Mouse (Mus musculus) ES-CJ7 (cell line): ENCODE results near the gene Lyzl4.

Experiments
- DNase-seq: peaks from one replicate; pipeline ENCODE4 v3.0.0; 2011; ENCODE audit warnings: low read depth, low spot score

Lyzl4 gene

DNA sequence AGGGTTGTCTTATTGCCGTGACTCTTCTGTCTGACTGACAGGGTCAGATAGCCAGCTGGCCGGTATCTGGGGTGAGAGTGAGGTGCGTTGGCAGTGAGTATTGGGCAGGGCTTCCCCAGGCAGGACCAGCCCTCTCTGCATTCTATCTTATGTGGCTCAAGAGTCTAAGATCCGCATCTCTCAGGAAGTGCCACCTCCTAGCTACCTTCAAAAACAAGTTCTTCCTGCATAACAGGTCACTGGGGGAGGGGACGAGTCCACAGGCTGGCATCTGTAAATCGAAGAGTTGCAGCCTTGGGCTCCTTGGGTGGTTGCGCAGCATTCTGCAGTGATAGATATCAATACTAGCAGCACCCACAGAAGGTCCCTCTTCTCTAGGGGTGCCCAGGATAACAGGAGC lies 5.1 kb upstream of the Lyzl4 start:
- DNase-seq = no peak

DNA sequence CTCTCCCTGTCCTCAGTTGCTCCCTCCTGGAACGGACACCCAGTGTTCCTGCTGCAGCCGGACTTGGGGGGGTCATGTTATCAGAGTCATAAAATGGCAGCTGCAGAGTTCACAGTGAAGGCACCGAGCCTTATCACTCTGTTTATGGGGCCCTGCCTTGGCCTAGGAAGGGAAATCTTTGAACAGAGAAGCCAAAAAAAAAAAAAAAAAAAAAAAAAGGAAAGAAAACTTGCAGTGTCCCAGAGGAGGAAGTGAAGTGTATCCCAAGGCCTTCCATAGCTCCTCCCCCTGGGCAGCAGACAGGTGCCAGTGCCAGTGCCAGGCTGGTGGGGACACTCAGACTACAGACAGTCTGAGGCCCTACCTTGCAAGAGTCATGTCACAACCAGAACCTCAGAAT lies 3.0 kb upstream of the Lyzl4 start:
- no peak for DNase-seq

DNA sequence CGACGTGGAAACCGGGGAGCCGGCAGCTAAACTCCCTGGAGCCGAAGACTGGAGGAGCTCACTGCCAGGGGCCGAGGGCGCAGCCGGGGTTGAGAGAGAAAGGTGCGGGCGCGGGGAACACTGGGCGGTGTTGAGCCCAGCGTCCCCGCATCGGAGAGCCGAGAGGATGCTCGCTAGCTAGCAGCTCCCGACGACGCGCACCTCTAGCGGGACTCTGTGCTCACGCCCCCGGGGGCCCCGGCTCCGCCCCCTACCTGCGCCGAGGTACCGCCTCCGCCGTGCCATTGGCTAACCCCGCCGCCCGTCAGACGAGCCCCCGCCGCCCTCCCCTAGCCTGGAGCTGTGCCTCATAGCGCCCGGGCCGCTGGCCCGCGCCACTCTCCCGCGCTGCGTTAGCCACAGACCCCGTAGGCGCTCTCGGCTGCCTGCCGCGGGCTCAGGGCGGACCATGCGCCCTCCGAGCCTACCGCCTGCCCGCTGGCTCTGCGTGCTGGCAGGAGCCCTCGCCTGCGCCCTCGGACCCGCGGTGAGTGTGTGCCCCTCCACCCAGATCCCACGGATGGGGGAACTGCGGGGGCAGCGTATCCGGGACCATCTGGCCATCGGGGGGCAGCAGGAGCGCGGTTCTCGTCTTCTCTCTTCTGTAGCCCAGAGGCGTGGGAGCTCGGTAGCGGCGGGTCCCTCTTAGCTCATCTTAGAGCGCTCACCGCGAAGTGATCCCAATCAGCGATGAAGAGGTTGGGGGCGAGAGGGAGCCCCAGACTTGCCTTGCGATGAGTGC lies 695 bp upstream of the Lyzl4 start, which contains the start of gene Vipr1:
Gene Vipr1, plus strand, starts transcription at position 316 of the 781 bp plus-strand sequence.
- peak; percentile 80 for DNase-seq

DNA sequence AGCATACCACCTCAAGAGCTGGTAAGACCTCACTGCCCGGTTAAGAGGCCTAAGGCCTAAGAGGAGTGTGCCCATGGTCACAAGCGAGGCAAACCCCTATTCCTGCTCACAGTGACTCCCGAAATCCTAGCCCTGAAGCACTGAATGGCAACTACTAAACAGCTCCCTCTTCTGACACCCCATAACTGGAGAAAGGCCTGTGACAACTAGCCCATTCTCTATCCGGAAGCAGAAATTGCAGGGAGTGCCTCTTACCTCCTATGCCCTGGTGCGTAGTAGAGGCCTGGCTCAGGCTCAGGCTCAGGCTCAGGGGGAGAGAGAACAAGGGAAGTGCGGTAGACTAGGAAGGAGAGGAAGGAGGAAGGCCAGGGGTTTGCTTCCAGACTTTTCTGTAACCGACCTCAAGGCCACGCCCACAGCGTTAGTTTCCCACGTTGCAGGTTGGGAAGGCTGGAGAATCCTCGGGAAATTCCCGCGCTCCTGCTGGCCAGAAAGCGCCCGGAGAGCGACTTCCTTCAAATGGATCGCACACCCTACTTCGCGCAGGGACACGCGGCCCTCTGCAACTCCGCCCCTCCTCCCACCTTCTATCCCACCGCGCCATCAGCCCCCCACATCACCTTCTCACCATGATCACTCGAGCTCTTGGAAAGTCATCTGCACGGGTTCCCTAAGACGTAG lies 521 bp downstream of the Lyzl4 start:
- peak; percentile 38 for DNase-seq

DNA sequence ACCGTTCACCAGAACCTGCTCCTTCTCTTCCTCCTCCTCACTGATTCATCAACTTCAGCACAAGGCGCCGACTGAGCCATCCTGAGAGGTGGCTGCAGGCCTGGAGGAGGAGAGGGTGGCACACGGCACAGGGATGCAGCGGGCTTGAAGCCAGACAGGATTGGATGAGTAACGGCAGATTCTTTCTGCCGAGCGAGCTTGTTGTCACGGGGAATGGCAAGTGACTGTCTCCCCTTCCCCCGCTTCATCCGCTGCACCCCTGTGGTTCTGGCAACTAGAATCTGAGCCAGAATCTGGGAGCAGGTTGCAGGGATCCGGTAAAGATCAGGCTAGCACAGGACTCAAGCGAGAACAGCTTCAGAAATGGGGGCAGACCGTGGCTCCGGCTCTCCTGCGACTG lies 2.1 kb downstream of the Lyzl4 start:
- DNase-seq = no peak

DNA sequence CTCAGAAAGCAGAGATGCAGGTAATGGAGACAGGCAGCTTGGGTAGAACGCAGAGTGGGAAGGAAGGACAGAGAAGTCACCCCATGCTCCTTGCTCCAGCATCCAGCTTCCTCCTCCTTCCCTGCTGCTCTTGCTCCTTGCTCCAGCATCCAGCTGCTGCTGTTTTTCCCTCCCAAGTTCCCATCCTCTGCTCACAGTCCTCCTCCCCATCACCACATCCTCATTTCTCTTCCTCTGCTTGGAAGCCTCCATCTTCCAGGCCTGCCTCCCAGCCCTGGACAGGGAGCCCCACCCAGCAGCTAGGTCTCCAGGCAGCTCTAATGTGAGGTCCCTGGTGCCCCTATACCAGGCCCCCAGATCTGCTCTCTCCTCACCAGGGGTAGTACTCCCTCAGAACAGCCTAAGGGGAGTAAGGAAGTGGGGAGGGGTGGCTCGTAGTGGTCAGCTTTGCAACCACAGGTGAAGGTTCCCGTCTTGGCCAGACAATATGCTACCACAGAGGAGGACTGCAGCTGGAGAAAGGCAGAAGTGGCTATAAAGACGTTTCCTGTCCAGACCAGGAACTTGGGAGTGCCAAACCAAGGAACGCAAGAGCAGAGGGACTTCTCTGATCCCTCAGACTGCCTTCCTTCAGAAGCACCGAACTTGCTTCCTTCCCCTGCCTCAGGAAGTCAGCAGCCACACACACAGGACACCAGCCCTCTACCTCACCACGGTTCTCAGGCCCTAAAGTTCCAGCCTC lies 5.9 kb downstream of the Lyzl4 start:
- DNase-seq = no peak

DNA sequence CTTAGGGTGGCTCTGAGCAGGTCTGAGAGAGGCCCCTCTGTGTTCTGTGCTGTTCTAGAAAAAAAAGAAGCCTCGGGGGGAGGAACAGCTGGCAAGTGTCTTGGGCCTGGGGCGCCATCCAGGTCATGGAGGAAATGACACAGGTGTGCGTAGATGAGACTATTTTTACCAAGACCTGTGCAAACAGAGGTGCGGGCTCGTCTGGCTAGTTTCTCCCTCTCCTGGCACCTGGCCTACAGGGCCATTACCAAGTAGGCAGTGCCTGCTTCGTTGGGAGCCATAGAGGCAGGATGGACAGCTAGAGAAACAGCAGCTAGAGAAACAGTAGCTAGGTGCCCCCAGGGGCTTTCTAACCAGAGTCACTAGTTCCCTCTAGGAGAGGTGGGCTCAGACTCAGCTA lies 8.6 kb downstream of the Lyzl4 start:
- DNase-seq = no peak

DNA sequence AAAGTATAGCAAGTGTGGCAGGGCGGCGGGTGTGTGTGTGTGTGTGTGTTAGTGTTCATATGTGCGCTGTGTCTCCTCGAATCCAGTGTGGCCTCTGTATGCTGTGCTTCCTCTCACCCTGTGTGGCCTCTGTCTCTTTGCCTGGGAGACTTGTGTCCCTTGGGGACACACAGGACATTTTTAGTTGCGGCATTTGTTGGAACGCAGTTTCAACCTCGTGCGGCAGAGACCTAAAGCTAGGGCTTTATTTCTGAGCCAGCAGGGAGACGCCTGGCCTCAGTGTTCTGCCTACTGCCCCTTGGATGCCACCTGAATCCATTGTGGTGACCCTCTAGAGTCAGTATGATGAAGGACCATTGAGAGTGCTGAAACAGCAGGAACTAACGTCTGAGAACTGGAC lies 9.0 kb downstream of the Lyzl4 start:
- no peak for DNase-seq

DNA sequence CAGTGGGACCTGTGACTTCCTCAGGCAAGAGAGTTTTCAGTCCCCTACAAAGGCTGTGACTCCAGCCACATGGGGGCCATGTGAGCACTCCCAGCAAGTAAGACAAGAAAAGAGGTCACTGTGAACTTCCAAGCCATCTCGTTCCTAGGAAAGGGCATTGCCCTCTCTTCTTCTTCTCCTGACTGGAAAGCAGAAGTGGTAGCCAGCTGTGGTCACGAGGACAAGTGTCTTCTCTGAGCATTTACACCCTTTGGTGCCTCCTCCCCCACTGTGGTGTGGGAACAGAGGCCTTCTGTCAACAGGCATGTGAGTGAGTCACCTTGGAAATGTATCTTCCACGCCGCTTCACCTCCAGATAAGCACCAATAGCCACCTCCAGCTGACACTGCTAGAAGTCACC lies 9.9 kb downstream of the Lyzl4 start:
- DNase-seq = no peak

DNA sequence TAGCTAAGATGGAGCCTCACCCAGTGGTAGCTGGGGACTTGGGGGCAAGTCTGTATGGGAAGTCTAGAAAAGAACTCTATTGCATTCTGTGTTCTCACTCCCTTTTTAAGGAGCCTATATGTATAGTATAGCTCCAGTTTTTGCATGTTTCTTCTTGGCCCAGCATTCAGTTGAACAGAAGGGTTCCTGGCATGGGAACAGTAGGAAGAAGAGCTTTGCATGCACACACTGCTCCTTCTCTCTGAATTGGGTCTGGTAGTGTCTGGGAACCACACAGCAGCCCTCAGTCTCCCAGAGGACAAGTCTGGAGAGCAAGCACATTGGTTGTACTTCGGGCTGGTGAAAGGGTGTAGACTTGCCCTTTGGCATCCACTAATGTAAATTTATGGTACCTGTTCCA lies 11.3 kb downstream of the Lyzl4 start:
- DNase-seq = no peak

DNA sequence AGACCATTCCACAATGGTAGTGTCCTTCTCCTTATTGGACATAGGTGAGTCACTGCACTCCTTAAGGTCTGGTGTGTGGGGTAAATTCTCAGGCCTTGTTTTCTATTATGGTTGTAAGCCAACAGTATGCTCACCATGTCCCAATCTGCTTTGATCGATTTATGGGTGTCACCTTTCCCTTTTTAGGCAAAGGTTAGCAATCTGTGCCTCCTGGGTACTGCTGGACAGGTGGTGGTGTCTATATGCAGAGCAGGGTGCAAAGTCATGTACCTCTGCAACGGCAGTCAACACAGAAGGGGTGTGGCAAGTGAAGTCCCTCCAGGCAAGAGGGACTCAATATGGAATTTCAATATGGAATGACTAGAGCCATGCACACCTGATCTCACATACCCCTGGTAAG lies 17.0 kb downstream of the Lyzl4 start:
- no peak for DNase-seq

DNA sequence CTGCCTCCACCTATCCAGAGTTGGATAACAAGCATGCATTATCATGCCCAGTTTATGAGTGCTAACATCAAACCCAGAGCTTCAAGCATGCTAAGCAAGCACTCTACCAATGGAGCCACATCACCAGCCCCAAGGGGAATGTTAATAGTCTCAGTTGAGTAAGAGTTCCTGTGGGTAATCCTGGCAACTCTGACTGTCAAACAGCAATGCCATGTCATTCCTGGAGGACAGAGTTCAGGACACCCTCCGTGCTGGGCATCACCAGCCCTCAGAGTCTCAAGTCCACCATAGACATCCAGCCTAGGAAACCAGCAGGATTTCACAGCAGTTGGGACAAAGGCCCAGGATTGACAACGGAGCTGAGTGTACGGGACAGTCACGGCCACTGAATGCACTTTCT lies 18.7 kb downstream of the Lyzl4 start:
- DNase-seq = no peak

DNA sequence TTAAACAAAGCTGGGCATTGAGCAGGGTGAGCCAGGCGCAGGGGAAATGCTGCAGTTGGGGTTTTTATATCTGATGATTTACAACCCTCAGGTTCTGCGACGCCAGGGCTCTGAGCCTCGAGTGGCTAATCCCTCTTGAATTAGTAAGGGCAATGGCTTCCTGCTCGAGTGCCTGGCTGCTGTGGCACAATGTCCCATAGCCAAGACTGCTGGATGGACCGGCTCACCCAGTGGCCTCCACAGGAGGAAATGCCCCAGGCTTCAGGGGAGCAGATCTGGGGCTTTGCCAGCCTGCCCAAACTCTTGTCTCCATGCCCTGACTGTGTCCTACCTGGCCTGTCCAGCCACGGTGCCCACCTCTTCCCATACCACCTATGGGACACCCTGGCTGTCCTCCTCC lies 22.5 kb downstream of the Lyzl4 start:
- no peak for DNase-seq

DNA sequence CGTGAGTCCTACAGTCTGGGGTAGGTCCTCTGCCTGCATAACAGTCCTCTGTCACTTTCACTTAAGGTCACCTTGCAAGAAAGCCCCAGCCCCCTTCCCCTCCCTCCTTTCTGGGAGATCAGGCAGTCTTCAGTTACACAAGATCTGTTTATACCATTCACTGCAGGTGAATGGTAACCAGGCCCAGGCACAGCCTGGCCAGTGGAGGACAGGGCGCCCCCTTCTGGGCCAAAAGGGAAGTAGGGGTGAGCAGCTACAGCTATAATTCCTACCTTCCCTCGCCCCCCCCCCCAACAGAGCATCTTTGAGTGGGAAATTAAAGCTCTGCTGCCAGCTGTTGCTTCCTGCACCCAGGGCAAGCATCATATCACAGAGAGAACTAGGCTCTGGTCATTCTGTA lies 25.4 kb downstream of the Lyzl4 start:
- peak; percentile 39 for DNase-seq

DNA sequence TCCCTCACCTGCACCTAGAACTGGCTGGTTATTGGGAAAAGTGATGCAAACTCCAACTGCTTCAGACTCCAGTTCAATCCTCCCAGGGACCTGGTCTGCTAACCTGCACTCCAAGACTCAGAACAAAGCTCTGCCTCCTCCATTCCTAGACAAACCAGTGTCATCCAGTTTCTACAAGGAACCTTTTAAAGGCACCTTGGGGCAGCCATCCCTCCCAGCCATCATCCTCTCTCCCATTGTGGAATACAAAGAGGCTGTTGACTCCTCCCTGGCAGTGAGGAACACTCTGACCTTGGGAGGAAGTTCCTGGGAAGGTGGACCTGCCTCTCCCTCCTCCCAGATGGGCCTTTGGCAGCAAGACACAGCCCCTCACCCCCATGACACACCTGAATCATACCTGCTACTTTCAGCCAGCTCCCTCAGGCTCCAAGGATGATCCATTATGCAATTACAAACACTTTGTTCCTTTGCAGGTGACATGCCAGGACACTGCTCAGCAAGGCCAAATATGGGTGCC lies 27.6 kb downstream of the Lyzl4 start:
- peak; percentile 88 for DNase-seq

DNA sequence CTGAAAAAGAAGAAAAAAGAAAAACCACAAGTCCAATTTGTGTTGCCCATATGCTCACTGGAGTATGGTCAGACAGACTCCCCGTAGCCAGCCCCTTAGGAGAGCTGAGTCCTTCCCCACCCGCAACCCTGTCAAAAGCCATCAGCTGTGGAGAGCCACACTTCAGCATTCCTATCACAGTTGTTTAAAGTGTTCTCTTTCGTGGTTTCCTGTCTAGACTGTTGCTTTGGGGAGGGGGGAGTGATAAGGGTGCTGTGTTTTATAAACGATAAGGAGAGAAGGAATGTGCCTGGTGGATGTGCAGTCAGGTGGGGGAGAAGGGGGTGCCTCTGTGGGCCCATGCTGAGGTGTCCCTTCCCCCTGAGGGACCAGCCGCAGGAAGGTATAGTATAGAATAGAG lies 28.7 kb downstream of the Lyzl4 start:
- no peak for DNase-seq

DNA sequence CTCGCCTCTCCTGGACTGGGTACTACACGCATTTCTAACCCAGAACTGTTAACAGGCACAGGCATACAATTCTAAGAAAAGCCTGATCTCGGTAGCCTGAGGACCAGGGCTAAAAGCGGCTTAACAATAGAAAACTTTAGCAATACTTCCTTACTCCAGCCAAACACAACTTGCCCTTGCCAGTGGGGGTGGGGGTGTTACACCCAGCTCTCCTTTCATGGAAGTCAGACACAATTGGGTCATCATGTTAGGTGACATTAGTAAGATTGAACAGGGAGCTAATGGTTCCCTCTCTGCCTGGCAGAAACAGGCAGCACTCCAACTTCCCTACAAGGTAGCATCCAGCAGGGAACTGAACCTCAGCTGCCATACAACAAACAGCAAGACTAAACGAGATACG lies 32.5 kb downstream of the Lyzl4 start:
- DNase-seq = no peak

DNA sequence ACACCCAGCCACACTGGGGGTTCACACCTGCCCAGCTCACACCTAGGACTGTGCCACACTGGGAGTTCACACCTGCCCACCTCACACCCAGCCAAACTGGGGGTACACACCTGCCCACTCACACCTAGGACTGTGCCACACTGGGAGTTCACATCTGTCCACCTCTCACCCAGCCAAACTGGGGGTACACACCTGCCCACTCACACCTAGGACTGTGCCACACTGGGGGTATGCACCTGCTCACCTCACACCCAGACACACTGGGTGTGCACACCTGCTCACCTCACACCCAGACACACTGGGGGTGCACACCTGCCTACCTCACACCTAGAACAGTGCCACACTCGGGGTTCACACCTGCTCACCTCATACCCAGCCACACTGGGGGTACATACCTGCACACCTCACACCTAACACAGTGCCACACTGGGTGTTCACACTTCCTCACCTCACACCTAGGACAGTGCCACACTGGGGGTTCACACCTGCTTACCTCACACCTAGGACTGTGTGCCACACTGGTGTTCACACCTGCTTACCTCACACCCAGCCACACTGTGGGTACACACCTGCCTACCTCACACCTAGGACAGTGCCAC lies 35.3 kb downstream of the Lyzl4 start:
- no peak for DNase-seq

DNA sequence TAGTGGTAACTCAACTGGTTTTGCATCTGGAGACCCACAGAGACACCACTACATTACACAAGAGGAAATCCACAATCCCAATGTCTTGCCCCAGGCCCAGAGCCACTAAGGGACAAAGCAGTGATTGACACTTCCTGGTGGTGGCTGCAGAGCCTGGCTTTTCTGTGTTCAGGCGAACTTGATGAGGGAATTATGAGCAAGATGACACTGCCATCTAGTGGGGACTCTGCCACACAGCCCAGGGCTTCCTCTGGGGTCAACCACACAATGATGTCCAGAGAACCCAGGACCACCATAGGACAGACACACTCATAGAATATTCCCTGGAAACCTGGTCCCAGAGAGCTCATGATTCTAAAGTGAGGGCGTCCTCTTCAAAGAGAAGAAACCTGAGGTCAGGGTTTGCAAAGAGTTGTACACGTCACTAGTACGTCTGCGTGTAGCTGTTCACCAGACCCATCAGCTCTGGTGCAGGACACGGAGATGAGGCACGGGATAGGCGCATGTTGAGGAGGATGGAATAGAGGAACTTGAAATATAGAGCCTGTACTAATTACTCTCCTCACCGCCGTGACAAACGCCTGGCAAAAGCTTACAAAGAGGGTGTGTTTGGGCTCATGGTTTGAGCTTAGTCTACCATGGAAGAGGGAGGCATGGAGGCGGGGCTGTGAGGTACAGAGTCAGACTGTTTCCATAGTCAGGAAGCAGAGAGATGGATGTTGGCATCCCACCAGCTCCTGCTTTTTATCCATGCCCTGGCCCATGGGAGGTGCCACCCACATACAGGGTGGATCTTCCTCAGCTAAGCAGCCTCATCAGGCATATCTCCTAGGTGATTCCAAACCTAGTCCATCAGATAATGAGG lies 36.2 kb downstream of the Lyzl4 start:
- DNase-seq = peak; percentile 81

DNA sequence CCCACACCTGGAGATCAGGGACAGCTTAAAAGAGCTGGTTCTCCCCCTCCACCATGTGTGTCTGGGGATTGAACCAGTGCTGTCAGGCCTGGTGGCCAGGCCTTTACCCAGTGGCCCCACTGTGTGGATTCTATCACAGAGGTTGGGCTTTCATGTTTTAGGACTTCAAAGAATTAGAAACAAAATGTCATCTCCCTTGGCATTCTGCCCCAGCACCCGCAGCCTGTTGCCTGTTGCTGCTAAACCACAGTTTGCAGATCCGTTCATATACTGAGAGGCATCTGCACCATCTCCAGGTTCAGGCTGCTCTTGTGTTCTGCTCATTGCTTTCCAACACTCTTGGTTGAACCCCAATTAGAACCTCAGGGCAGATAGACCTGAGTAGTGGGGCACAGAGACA lies 39.5 kb downstream of the Lyzl4 start:
- no peak for DNase-seq

DNA sequence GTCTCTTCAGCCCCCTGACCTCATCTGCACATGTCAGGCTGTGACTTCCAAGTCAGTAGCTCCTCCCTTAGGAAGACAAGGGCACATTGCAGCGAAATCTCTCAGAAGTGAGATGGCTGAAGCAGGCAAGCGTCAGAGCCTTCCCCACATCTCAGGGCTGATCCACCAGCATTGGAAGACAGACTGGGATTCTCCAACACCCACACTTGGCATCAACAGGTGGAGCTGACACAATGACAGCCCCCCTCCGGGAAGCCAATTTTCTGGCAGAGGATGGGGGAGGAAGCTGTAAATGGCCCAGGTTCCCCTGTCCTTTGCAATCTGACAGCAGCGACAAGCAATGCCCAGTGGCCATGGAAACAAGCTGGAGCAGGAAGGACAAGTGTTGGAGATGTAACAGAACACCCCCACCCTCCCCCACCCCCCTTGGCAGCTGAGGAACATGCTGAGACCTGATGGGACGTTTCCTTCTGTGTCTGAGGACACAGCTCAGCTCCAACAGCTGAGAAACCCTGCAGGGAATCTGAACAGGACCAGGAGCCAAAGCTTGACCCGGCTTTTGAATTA lies 41.0 kb downstream of the Lyzl4 start:
- DNase-seq = no peak
